Mouse (Mus musculus) C2C12 (cell line): ENCODE data around the gene Ccser2.

ENCODE experiments used
- CEBPB ChIP-seq: IDR thresholded peaks from one replicate; pipeline ENCODE4 v1.6.1; 2011; ENCODE audit warnings: low read depth, mild to moderate bottlenecking, control low read depth, moderate library complexity
- CTCF ChIP-seq: IDR thresholded peaks from one replicate; pipeline ENCODE4 v1.5.1; 2011; ENCODE audit not compliant: control insufficient read depth, insufficient read depth, insufficient read length
- MAX ChIP-seq: IDR thresholded peaks from one replicate; pipeline ENCODE4 v1.6.1; 2011; ENCODE audit warnings: mild to moderate bottlenecking, control low read depth
- MYOG ChIP-seq: IDR thresholded peaks from one replicate; pipeline ENCODE4 v1.6.1; 2011; ENCODE audit not compliant: control insufficient read depth, insufficient read length; ENCODE audit errors: extremely low read depth
- USF1 ChIP-seq: IDR thresholded peaks from one replicate; pipeline ENCODE4 v1.6.1; 2011; ENCODE audit warnings: low read depth, mild to moderate bottlenecking, control low read depth, moderate library complexity

DNA sequence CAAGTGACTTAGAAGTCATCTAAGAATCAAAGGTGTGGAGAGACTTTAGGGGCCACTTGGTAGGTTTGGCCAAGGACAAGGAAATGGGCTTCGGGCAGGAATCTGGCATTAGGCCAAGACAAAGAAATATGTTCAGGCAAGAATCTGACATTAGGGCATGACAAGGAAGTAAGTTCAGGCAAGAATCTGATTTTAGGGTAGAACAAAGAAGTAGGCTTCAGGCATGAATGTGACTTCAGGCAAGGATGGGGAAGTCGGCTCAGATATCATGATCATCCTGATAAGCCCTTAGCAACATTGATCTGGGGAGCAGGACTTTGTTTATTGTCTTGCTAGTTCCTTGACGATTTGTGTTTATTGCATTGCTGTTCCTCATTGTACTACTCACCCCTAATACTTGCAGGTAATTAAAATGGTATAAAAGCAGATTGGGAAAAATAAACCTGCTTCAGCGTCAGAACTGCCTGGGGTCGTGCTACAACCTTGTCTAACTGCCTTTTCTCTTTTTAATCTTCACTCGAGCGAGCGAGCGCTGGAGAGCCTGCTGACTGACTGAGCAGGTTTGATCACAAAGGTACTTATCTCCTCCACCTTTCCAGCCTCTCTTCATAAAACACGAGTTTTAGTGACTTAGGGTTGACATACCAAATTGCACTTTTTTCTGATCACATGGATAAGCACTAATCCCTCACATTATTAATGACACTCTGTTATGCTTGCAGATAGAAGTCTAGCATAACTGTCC lies 35.8 kb downstream of the Ccser2 start:
- no peak for TF ChIP-seq CTCF
- TF ChIP-seq MYOG = no peak
- no peak for TF ChIP-seq MAX
- TF ChIP-seq USF1 = no peak
- no peak for TF ChIP-seq CEBPB
